Mouse (Mus musculus): Measurements from ENCODE around the gene Hrasls. TPM values are rescaled to one million over a fixed set of nuclear protein-coding genes. Genes with fewer than 3 reads are reported as not detected.
A peak's percentile ranks its signal among the peaks of the same experiment; 100 is the strongest.

Hrasls gene
- total and polyA plus RNA-seq, 2 experiments from 2014 or later, result 8.0 to 23.4 TPM

DNA sequence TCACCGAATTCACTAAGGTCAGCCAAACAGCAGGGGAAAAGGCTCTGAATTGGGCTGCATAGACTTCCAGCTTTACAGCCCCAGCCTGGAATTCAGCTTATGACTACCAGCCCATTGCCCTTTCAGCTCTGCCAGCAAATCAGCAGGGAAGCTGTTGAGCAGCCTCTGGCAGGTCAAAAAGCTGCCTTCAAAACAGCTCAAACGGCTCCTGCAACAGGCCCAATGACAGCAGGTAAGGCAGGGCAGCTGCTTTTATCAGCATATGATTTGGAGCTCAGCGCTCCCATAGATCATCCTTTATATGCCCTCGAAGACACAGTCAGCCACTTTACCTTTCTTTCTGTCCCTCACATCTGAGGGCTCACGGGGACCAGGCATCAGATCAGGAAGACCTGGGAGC is 16.6 kb upstream of the Hrasls start:
- H3K27me3 ChIP-seq (ENCODE audit: insufficient read depth, low read length), result no peaks in the 10 kb centered on the region
- 32% methylated on average over 5 of the region's 5 CpGs for WGBS
- peak overlapping the region; percentile 15; the same call in 1 of the 2 replicates for H3K27ac ChIP-seq
- H3K4me1 ChIP-seq (ENCODE audit: insufficient read depth, low read length), result 0 out of 2 replicates have a peak, but pooled peaks cover 8% of the 10 kb centered on the region
- H3K36me3 ChIP-seq (ENCODE audit: insufficient read depth, low read length), result no peaks in the 10 kb centered on the region
- DNase-seq (ENCODE audit: low spot score), result peak; percentile 68
- no peak overlapping the region for H3K9ac ChIP-seq (replicated peaks; ENCODE audit: low read length)
- no peak for TF ChIP-seq CTCF (IDR thresholded peaks at IDR 0.05; ENCODE audit: low read depth)
- H3K9me3 ChIP-seq (ENCODE audit: low read length), result no peaks in the 10 kb centered on the region
- 0 out of 2 replicates have a peak, but pooled peaks have one; percentile 12 for ATAC-seq
- no peak overlapping the region for H3K4me2 ChIP-seq (ENCODE audit: low read depth, low read length)
- no peak overlapping the region for H3K4me3 ChIP-seq (ENCODE audit: low read length)

DNA sequence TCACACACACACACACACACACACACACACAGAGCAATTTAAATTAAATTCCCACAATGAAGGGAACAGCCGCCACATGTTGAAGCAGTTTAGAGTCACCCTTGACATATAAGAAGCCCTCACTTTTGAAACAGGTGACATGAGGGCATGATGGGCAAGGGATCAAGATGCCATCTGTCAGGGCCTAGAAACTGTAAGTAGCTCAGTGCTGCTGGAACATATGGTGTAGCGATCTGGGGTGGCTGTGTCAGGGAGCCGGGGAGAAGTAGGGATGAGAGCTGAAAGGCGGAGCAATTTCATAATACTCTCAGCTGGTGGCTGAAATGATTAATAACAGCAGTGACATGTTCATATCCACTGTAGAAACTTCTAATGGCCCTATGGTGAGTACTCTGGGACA is 15.5 kb upstream of the Hrasls start:
- TF ChIP-seq CTCF (IDR thresholded peaks at IDR 0.05; ENCODE audit: low read depth), result no peak
- 51% methylated on average over 4 of the region's 4 CpGs for WGBS
- no peaks in the 10 kb centered on the region for H3K9me3 ChIP-seq (ENCODE audit: low read length)
- H3K27me3 ChIP-seq (ENCODE audit: insufficient read depth, low read length), result no peaks in the 10 kb centered on the region
- 0 out of 2 replicates have a peak, but pooled peaks cover 8% of the 10 kb centered on the region for H3K4me1 ChIP-seq (ENCODE audit: insufficient read depth, low read length)
- no peak overlapping the region for H3K4me2 ChIP-seq (ENCODE audit: low read depth, low read length)
- no peaks in the 10 kb centered on the region for H3K36me3 ChIP-seq (ENCODE audit: insufficient read depth, low read length)
- H3K9ac ChIP-seq (replicated peaks; ENCODE audit: low read length), result no peak overlapping the region
- no peak overlapping the region for H3K27ac ChIP-seq
- DNase-seq (ENCODE audit: low spot score) (peak; percentile 69), ATAC-seq (peak; percentile 62; the same call in 1 of the 2 replicates)
- no peak overlapping the region for H3K4me3 ChIP-seq (ENCODE audit: low read length)

DNA sequence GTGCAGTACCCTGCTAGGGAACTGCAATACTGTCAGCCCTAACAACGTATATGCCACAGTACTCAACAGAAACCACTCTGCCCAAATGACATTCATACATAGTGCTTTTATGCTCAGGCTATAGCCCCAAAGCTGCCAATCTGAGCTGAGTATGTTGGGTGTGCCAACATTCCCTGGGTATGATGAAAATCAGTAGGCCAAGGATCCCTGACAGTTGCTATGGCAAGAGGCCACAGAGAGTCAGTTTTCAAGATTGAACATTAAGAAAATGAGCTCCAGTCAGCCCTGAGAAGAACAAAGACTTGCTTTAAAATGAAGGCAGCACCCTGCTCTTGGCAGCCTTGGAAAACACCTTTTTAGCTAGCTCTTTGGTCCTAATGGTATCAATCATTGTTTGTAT is 14.3 kb upstream of the Hrasls start:
- Histone ChIP-seq H3K27ac (no peak overlapping the region), H3K4me2 (ENCODE audit: low read depth, low read length) (no peak overlapping the region), H3K9ac (replicated peaks; ENCODE audit: low read length) (no peak overlapping the region), H3K27me3 (ENCODE audit: insufficient read depth, low read length) (no peaks in the 10 kb centered on the region), H3K36me3 (ENCODE audit: insufficient read depth, low read length) (no peaks in the 10 kb centered on the region), H3K9me3 (ENCODE audit: low read length) (no peaks in the 10 kb centered on the region), H3K4me3 (ENCODE audit: low read length) (no peak overlapping the region), H3K4me1 (ENCODE audit: insufficient read depth, low read length) (0 out of 2 replicates have a peak, but pooled peaks cover 8% of the 10 kb centered on the region)
- DNase-seq (ENCODE audit: low spot score), result peak; percentile 60
- WGBS, result 67% methylated on average over 1 of the region's 1 CpGs
- no peak for TF ChIP-seq CTCF (IDR thresholded peaks at IDR 0.05; ENCODE audit: low read depth)
- ATAC-seq, result no peak

DNA sequence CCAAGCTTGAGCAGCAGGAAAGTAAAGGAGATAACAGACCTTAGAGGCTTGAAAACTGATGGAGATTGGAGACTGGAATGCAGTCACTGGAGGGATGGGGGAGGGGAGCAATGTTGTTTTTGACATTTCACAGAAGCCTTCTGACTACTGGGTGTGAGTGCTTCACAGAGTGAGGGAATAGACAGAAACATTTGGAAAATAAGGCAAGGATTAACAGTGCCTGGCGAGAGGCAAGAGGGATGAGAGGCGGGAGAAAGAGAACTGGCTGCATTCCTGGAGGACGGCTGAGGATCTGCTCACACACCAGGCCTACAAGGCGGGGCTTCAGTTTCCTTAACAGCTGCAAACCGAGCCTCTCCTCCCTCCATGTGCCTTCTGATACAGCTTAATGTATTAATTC is 11.0 kb upstream of the Hrasls start:
- H3K9ac ChIP-seq (replicated peaks; ENCODE audit: low read length), result no peak overlapping the region
- ATAC-seq (no peak; the same call in 1 of the 2 replicates), DNase-seq (ENCODE audit: low spot score) (peak; percentile 44)
- no peaks in the 10 kb centered on the region for H3K9me3 ChIP-seq (ENCODE audit: low read length)
- 0 out of 2 replicates have a peak, but pooled peaks cover 8% of the 10 kb centered on the region for H3K4me1 ChIP-seq (ENCODE audit: insufficient read depth, low read length)
- H3K36me3 ChIP-seq (ENCODE audit: insufficient read depth, low read length), result no peaks in the 10 kb centered on the region
- H3K27me3 ChIP-seq (ENCODE audit: insufficient read depth, low read length), result no peaks in the 10 kb centered on the region
- 40% methylated on average over 5 of the region's 5 CpGs for WGBS
- H3K4me3 ChIP-seq (ENCODE audit: low read length), result no peak overlapping the region
- no peak for TF ChIP-seq CTCF (IDR thresholded peaks at IDR 0.05; ENCODE audit: low read depth)
- no peak overlapping the region for H3K4me2 ChIP-seq (ENCODE audit: low read depth, low read length)
- H3K27ac ChIP-seq, result no peak overlapping the region

DNA sequence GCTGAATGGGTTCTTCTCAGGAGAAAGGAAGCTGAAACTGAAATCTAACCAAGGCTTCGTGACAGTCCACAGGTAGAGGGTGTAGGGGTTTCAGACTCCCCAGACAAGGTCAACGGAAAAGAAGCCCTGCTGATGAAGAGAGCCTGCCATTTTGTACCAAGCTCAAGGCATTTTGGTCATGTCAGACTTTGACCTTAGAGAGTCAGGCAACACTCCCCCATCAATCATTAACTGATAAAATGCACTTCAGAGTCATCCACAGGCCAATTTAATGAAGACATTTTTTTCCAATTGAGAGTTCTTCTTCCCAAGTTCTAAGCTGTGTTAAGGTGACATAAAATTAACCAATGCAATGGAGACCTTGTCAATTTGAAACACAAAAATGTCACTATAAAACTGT is 8.3 kb upstream of the Hrasls start:
- Histone ChIP-seq H3K9ac (replicated peaks; ENCODE audit: low read length) (no peak overlapping the region), H3K4me2 (ENCODE audit: low read depth, low read length) (no peak overlapping the region), H3K4me1 (ENCODE audit: insufficient read depth, low read length) (0 out of 2 replicates have a peak, but pooled peaks cover 8% of the 10 kb centered on the region), H3K9me3 (ENCODE audit: low read length) (no peaks in the 10 kb centered on the region), H3K36me3 (ENCODE audit: insufficient read depth, low read length) (no peaks in the 10 kb centered on the region), H3K27ac (no peak overlapping the region), H3K27me3 (ENCODE audit: insufficient read depth, low read length) (no peaks in the 10 kb centered on the region), H3K4me3 (ENCODE audit: low read length) (no peak overlapping the region)
- ATAC-seq (no peak), DNase-seq (ENCODE audit: low spot score) (no peak)
- WGBS, result 83% methylated on average over 2 of the region's 2 CpGs
- TF ChIP-seq CTCF (IDR thresholded peaks at IDR 0.05; ENCODE audit: low read depth), result no peak

DNA sequence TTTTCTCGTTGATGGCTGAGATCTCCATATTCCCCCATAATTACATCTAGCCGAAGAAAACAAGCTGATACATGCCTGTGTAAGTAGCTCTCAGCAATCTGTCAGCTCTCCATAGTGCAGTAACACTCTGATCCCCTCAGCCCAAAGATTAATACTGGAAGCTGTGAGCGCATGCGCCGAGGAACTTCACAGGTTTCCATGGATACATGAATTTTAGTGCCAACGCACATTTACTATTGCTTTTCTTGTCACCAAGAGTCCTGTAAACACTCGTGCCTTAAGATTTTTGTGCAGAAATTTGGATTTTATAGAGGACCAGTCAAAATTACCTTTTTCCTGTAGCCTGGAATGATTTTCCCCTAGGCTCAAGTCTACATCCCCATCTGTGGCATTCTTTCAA is 4.6 kb upstream of the Hrasls start:
- ATAC-seq (peak; percentile 73), DNase-seq (ENCODE audit: low spot score) (peak; percentile 78)
- no peak overlapping the region for H3K9ac ChIP-seq (replicated peaks; ENCODE audit: low read length)
- 0 out of 2 replicates have a peak overlapping the region, but pooled peaks have one; percentile 10 for H3K4me2 ChIP-seq (ENCODE audit: low read depth, low read length)
- no peaks in the 10 kb centered on the region for H3K27me3 ChIP-seq (ENCODE audit: insufficient read depth, low read length)
- no peak for TF ChIP-seq CTCF (IDR thresholded peaks at IDR 0.05; ENCODE audit: low read depth)
- no peak overlapping the region for H3K27ac ChIP-seq
- H3K36me3 ChIP-seq (ENCODE audit: insufficient read depth, low read length), result no peaks in the 10 kb centered on the region
- no peaks in the 10 kb centered on the region for H3K9me3 ChIP-seq (ENCODE audit: low read length)
- WGBS, result 43% methylated on average over 7 of the region's 7 CpGs
- no peak overlapping the region for H3K4me3 ChIP-seq (ENCODE audit: low read length)
- H3K4me1 ChIP-seq (ENCODE audit: insufficient read depth, low read length), result 0 out of 2 replicates have a peak, but pooled peaks cover 4% of the 10 kb centered on the region

DNA sequence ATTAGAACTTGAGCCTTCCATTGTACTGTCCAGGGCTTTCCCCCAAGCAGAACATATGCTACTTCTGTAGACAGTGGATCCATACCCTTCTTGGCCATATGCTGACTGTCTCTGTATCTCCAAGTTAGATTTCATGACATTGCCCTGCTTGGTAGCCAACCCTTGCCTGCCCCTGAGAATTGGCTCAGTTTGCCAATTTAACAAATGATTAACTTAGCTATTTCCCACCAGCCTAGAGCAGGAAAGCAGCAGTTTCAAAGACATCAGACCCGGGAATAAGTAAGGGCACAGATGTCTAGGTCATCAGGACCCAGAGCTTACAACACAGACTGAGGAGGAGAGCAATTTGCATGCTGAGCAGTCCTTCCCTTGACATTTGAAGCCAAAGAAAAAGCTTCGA is 3.9 kb upstream of the Hrasls start:
- ATAC-seq (no peak), DNase-seq (ENCODE audit: low spot score) (no peak)
- no peak overlapping the region for H3K9ac ChIP-seq (replicated peaks; ENCODE audit: low read length)
- WGBS, result 11% methylated on average over 2 of the region's 2 CpGs
- H3K27me3 ChIP-seq (ENCODE audit: insufficient read depth, low read length), result no peaks in the 10 kb centered on the region
- no peak overlapping the region for H3K27ac ChIP-seq
- H3K9me3 ChIP-seq (ENCODE audit: low read length), result no peaks in the 10 kb centered on the region
- TF ChIP-seq CTCF (IDR thresholded peaks at IDR 0.05; ENCODE audit: low read depth), result no peak
- no peak overlapping the region for H3K4me2 ChIP-seq (ENCODE audit: low read depth, low read length)
- no peaks in the 10 kb centered on the region for H3K36me3 ChIP-seq (ENCODE audit: insufficient read depth, low read length)
- no peak overlapping the region for H3K4me3 ChIP-seq (ENCODE audit: low read length)
- 0 out of 2 replicates have a peak, but pooled peaks cover 4% of the 10 kb centered on the region for H3K4me1 ChIP-seq (ENCODE audit: insufficient read depth, low read length)

Measured in hindbrain, postnatal 0 days (tissue).